Mouse (Mus musculus): ENCODE measurements around the gene Kcnab2. TPM values are rescaled to one million over a fixed set of nuclear protein-coding genes. Genes with fewer than 3 reads are reported as not detected.

Kcnab2 gene
- total and polyA plus RNA-seq, 3 experiments = 35.3 to 95.8 (median 58.3) TPM

GRCm38 (mm10) chr4:152457673-152458072 lies 20.0 kb downstream of the Kcnab2 start:
- no peak overlapping the region for H3K27ac ChIP-seq (ENCODE audit: insufficient read depth, low read depth)
- peaks cover 0 to 23% of the 10 kb centered on the region in 2 experiments; a peak in 2 of 4 replicates for H3K4me1 ChIP-seq (ENCODE audit: control insufficient read depth in 1 of 2, insufficient read depth in 2 of 2)
- TF ChIP-seq KAT2A (IDR thresholded peaks at IDR 0.05; ENCODE audit: insufficient replicate concordance, low read length) = no peak
- no peak for TF ChIP-seq E2F4 (IDR thresholded peaks at IDR 0.05; ENCODE audit: insufficient replicate concordance, low read depth, low read length)
- no peak for TF ChIP-seq POLR2A (IDR thresholded peaks at IDR 0.05; ENCODE audit: low read depth, low read length)
- TF ChIP-seq SMC3 (IDR thresholded peaks at IDR 0.05; ENCODE audit: low read depth, low read length) = no peak
- TF ChIP-seq ZC3H11A (IDR thresholded peaks at IDR 0.05; ENCODE audit: low read depth, low read length) = no peak
- TF ChIP-seq SIN3A (IDR thresholded peaks at IDR 0.05; ENCODE audit: low read length) = no peak
- no peak for TF ChIP-seq NRF1 (IDR thresholded peaks at IDR 0.05; ENCODE audit: low read depth, low read length)
- no peak for TF ChIP-seq ELF1 (IDR thresholded peaks at IDR 0.05; ENCODE audit: low read depth, low read length)
- no peak for TF ChIP-seq CHD1 (IDR thresholded peaks at IDR 0.05; ENCODE audit: low read depth, low read length)
- no peak for TF ChIP-seq USF2 (conservative IDR thresholded peaks at IDR 0.05; ENCODE audit: low read depth, low read length)
- no peak for TF ChIP-seq MAFK (IDR thresholded peaks at IDR 0.05; ENCODE audit: insufficient replicate concordance, low read length)
- no peak for TF ChIP-seq MAX (IDR thresholded peaks at IDR 0.05; ENCODE audit: low read length)
- TF ChIP-seq USF1 (IDR thresholded peaks at IDR 0.05; ENCODE audit: low read depth, low read length) = no peak
- TF ChIP-seq TBP (conservative IDR thresholded peaks at IDR 0.05; ENCODE audit: low read depth, low read length) = no peak
- TF ChIP-seq BHLHE40 (IDR thresholded peaks at IDR 0.05; ENCODE audit: low read depth, low read length) = peak; percentile 48
- peak; percentile 73 for TF ChIP-seq IRF4 (IDR thresholded peaks at IDR 0.05; ENCODE audit: low read depth, low read length)
- TF ChIP-seq PAX5 (IDR thresholded peaks at IDR 0.05; ENCODE audit: low read length) = no peak
- TF ChIP-seq JUND (conservative IDR thresholded peaks at IDR 0.05; ENCODE audit: low read depth, low read length) = no peak
- TF ChIP-seq NELFE (IDR thresholded peaks at IDR 0.05; ENCODE audit: low read depth, low read length) = no peak
- TF ChIP-seq MXI1 (IDR thresholded peaks at IDR 0.05; ENCODE audit: low read depth, low read length) = no peak
- TF ChIP-seq TCF12 (IDR thresholded peaks at IDR 0.05; ENCODE audit: low read depth, low read length) = peak; percentile 15; the same call in 1 of the 2 replicates
- TF ChIP-seq ETS1 (conservative IDR thresholded peaks at IDR 0.05; ENCODE audit: low read depth, low read length) = 0 out of 2 replicates have a peak, but pooled peaks have one; percentile 12
- TF ChIP-seq EP300 (IDR thresholded peaks at IDR 0.05; ENCODE audit: low read length) = no peak
- no peak for TF ChIP-seq POLR2AphosphoS2 (IDR thresholded peaks at IDR 0.05; ENCODE audit: low read depth, low read length)
- TF ChIP-seq CTCF (conservative IDR thresholded peaks at IDR 0.05 in 1 of 2, IDR thresholded peaks at IDR 0.05 in 1 of 2; ENCODE audit: low read depth in 2 of 2, low read length in 2 of 2) = no peak
- in situ Hi-C loops (cut with MboI; ENCODE audit: low pct_ligation_motif_present, low pct_unique_long_range_greater_than_20kb, low sequenced_read_pairs) (no loop called here), dilution Hi-C loops (cut with MboI; ENCODE audit: extremely low pct_ligation_motif_present, extremely low pct_unique_long_range_greater_than_20kb, low sequenced_read_pairs) (no loop called here)
- H3K36me3 ChIP-seq (replicated peaks in 1 of 2; ENCODE audit: control insufficient read depth in 1 of 2, insufficient read depth in 1 of 2, low read length in 1 of 2) = no peaks in the 10 kb centered on the region
- H3K27me3 ChIP-seq (replicated peaks) = peaks cover 40% of the 10 kb centered on the region
- no peak overlapping the region for H3K4me2 ChIP-seq (ENCODE audit: insufficient read depth, low read depth, poor library complexity, severe bottlenecking)
- peaks cover 3% of the 10 kb centered on the region for H3K9me3 ChIP-seq (replicated peaks; ENCODE audit: low read length)
- no peak for DNase-seq (ENCODE audit: extremely low read depth)
- H3K9ac ChIP-seq (ENCODE audit: insufficient read depth, low read depth) = no peak overlapping the region
- no peaks in the 10 kb centered on the region for H3K79me2 ChIP-seq (replicated peaks; ENCODE audit: control insufficient read depth, extremely low read depth, insufficient read depth, poor library complexity, severe bottlenecking)
- no peak overlapping the region for H3K4me3 ChIP-seq (replicated peaks in 1 of 3; ENCODE audit: low read depth in 2 of 3, low read length in 2 of 3, poor library complexity in 1 of 3)

Data from CH12.LX (cell line).